Mouse (Mus musculus): ENCODE measurements around the gene Ksr2.

GRCm38 (mm10) chr5:117388877-117389276 lies 24.9 kb upstream of the Ksr2 start, which contains the start of gene Rfc5:
- TF ChIP-seq CTCF (IDR thresholded peaks at IDR 0.05; ENCODE audit: low read depth, low read length) (no peak), POLR2A (IDR thresholded peaks at IDR 0.05; ENCODE audit: extremely low read depth, insufficient read depth, low read length) (no peak)

Data from liver, adult 2 months (tissue).